Mouse (Mus musculus) lung, adult 18-20 months (tissue): ENCODE results near the gene Insig2.

Source experiments
- DNase-seq, 2 experiments: peaks; one replicate each; pipeline ENCODE4 v3.0.0; 2022; ENCODE audit warnings: mixed read lengths in 2 of 2

Gene Insig2

DNA sequence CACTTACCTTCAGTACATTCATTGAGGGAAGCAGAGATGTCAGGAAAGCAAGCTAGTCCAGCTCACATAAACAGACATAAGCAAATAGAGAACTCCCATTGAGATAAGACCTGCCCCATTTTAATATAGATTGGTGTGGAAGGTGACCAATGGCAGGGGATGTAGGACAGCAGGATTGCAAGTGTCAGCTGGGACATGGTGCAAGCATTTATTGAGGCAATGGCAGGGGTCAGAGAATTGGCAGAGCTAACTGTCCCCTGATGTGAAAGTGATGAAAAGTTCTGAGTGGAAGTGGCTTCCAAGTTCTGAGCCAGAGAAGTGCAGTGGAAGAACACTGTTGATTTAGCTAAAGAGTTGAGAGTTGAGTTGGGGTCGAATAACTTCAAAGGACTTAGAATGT, at the start of gene Insig2:
TSS of gene Insig2 (minus strand) at position 105 of the 400 bp plus-strand sequence.
- no peak for DNase-seq

- DNase-seq: no peak
Measured at GRCm38 (mm10) chr1:121381562-121381961, 49.2 kb upstream of the Insig2 start.

DNA sequence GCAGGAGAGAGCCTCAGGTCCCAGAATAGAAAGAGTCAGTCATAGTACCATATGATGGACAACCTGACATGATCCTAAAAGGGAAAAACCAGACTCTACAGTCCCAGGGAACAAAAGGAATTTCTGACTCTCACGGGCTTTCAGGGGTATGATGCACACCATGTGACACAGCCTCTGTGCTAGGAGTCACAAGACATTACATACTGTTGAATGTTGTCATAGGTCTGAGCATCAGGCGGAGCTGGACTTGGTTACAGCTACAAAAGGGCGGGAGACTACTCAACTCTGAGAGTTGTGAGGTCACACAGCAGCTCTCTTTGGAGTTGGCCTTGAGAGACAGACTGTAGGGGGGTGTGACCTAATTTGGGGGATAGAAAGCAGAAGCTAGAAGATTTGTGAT, 47.6 kb upstream of the Insig2 start:
- DNase-seq: no peak

DNA sequence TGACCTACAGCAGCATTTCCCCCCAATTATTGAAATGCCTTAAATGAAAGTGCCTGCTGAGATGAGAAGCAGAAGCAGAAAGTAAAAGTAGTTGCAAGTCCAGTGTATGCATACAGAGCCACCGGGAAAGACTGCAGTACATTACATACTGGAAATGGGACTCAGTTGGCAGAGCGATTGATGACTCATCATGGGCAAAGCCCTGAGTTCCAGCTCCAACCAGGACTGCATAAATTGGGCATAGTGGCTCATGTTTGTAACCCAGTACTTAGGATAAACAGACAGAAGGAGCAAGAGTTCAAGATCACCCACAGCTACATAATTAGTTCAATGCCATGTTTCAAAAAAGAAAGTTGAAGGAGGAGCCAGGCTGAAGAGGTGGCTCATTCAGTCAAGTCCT, 45.5 kb upstream of the Insig2 start:
- no peak for DNase-seq

- DNase-seq: no peak
Measured at GRCm38 (mm10) chr1:121377410-121377809, 45.0 kb upstream of the Insig2 start.

GRCm38 (mm10) chr1:121373631-121374030, 41.2 kb upstream of the Insig2 start:
- peak; percentile 9 to 34 for DNase-seq

DNA sequence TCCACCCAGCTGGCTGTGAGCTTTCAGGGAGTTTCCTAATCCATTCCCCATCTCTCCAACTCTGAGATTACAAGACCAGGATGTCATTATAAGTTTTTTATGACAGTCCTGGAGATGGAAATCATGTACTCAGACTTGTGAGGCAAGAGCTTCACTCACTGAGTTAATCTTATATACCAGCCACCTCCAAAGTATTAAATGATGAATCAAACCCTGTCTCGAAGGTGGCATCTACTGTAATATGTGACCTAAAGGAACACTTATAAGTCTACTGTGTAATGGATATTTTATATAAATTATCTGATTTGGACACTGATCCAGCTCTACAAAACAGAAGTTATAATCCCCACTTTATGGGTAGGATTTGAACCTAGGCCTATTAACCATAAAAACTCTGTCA, 40.3 kb upstream of the Insig2 start:
- DNase-seq: no peak

- DNase-seq: no peak
Measured at GRCm38 (mm10) chr1:121371449-121371848, 39.1 kb upstream of the Insig2 start.

- no peak for DNase-seq
Measured at GRCm38 (mm10) chr1:121367257-121367656, 34.9 kb upstream of the Insig2 start.

DNA sequence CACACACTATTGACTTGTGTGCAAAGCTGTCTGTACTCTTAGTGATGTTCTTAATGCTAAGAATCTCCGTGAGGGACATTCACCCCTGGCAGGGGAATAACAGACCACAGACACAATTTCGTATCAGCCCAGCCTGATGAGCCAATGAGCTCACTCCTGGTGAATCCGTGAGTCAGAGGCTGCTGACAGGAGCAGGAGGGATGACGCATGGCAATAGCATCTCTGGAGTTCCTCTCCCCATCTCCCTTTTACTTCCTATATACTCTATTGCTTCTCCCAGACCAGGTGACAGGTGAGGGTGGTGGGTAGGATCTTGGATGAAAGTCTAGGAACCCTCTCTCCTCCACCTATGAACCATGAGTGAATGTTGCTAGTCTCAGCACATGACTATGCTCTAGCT, 28.2 kb upstream of the Insig2 start:
- no peak for DNase-seq

GRCm38 (mm10) chr1:121359680-121360079, 27.3 kb upstream of the Insig2 start:
- no peak for DNase-seq

DNA sequence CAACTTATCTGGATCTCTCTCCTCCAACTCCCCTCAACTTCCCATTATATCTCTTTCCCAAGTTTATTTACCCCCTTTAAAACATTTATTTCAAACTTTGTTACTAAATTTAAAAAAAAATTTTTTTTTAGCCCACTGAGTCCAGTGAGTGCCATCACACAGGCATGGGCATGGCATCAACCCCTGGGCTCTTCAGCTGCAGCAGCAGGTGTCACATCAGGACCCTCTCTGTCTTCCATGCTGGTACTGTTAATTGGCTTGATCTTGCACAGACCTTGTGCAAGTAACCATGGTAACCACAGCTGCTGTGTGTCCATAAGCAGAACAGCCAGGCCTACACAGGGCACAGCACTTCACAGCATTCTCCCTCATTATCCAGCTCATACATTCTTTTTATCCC, 21.4 kb upstream of the Insig2 start:
- no peak for DNase-seq

DNA sequence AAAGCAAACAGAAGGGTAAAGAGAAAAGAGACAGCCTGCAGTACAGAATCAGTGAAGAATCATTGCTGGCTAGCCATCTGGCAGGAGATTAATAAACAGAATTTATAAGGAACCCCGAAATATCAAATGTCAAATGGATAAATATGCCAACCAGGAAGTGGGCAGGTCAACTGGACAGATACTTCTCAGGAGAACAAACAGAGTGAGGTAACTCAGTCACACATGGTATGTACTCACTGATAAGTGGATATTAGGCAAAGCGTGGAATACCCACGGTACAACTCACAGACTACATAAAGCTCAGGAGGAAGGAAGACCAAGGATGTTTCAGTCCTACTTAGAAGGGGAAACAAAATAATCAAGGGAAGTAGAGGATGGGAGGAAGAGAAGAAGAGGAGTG, 18.6 kb upstream of the Insig2 start:
- peak in 1 of 2 experiments; percentile 17 for DNase-seq

GRCm38 (mm10) chr1:121350616-121351015, 18.2 kb upstream of the Insig2 start:
- no peak for DNase-seq

DNA sequence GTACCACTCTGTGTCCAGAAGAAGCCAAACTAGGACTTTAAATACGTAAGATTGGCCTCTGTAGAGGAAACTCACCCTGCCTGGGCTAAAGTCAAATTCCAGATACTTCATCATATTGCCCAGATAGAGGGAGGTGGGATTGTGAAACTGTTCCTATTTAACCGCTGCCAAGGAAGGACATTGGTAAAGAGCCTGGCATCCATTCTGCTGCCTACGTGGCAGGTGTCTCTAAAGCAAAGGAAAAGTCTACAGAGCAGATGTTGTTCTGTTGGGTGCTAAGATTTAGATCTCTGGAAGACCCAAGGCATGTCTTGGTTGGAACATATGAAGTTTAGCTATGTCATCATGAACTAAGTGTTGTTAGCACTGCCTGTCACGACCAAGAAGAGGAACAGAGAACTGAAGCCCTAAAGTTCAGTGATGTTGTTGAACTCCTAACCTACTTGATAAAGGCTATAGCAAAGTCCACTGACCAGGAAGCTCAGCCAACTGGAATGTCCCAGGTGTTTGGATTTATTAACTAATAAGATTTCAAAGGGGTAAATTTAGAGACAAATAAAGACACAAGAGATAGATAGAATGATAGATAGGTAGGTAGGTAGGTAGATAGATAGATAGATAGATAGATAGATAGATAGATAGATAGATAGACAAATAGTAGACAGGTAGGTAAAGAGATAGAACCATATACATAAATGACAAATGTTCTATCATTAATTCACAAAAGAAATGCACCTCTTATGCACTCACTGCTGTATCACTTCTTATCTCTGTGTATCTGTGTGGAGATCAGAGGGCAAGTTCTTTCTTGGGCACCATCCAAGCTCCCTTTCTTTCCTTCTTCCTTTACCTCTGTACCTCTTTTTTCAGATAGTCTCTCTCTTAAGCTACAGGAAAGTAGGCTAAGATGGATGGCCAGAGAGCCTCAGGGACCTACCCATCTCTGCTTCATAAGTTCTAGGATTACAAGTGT, 16.8 kb upstream of the Insig2 start:
- DNase-seq: no peak

DNA sequence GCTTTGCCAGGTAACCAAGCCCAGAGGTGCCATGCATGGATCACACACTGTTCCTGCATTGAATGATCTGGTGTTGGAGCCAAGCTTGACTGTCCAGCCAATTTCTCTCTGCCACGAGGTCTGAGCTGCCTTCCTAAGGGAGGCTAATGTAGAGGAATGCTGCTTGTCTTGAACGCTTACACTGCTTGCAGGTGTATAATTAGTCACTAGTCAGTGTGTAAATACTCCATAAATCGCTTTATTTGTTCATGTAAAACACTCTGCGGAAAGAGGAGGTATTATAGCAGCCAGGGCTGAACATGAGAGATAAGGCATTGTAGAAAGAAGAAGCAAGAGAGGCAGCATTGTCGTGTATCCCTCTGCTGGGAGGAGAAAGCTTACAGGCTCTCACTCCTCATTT, 11.6 kb upstream of the Insig2 start:
- DNase-seq: peak; percentile 7 to 16

- DNase-seq: no peak
Measured at GRCm38 (mm10) chr1:121335789-121336188, 3.4 kb upstream of the Insig2 start.

DNA sequence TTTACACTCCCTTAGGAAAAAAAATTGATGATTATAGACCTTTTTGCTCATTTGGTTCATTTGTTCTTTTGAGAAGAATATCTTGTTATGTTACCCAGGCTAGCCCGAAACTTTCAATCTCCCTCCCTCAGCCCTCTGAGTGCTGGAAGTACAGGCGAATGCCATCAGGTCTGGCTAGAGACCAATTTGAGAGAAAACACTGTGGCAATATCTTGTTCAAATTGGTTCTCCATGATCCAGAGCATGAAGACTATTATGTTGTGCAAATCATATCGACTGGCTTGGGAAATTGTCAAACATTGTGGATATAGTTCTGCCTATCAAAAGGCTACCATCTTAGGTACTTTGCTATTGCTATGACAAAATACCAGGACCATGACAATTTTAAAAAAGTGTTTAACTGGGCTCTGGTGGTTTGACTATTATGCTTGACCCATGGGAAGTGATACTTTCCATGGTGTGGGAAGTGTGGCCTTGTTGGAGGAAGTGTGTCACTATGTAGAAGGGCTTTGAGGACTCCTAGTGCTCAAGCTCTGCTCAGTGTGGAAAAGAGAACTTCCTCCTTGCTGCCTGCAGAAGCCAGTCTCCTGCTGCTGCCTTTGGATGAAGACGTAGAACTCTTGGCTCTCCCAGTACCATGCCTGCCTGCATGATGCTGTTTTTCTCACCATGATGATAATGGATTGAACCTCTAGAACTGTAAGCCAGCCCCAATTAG, 1.8 kb upstream of the Insig2 start:
- no peak for DNase-seq

DNA sequence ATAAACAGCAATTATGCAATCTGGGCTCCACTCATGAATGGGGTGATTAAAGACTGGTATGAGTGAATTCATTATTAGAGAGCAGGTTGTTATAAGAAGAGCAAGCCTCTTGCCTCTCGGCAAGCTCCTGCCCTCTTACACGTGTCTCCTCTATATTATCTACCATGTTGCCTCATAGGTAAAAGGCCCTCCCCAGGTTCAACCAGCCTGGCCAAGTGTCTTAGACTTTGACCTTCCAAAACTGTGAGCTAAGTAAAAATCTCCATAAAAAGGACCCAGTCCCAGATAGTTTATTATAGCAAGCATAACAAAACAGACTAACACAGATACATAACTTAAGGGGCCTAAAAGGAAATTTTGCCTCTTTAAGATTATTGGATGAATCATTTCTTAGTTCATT, 1.8 kb downstream of the Insig2 start:
- DNase-seq: no peak

- DNase-seq: peak in 1 of 2 experiments; percentile 44
Measured at GRCm38 (mm10) chr1:121329391-121329790, 3.0 kb downstream of the Insig2 start.

DNA sequence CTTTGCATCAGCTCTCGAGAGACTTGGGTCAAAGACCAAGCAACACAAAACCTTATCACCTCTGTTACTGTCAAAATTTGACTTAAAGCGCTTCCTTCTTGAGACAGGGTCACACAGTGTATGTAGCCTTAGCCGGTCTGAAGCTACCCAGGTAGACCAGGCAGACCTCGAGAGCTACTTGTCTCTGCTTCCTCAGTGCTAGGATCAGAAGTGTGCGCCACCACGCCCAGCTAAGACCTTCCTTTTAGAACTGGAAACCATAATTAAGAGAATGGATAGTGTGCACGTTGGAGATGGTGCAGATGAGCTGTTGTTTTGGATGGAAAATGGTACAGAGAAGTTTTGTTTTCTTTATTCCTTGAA, 4.2 kb downstream of the Insig2 start:
- no peak for DNase-seq

DNA sequence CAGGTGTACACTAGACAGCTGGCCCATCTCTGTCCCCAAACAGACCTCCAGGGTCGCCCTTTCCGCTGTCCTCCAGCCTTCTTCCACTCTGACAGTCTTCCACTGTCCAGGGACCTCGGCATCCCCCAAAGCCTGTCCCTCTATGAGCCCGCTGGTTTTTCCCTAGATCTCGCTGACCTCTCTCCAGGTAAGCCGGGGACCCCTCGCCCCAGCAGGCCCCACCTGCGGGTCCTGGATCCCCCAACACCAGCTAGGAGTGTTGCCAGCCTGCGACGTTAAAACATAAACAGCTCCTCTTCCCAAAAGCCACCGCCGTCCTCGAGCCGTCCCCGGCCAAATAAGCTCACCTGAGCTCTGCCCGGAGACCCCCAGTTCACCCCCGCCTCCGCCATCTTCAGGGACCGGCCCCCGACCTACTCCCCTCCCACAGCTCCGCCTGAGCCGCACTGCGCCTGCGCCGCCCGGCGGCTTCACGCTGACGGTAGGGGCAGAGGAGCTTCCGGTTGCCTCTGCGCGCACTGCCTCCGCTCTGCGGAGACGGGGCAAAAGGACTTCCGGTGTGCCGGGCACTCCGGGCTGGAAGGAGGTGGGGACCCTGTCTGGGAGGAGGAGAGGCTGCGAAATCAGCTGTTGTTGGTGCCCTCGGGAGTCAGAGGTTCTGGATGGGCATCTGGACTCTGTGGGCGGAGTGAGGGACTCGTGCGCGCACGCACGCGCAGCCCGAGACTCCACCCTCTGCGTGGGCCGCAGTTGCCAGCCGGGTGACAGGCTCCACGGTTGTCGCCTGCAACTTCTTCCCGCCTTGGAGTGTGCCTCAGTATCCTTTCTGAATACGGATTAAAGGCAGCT, 4.8 kb downstream of the Insig2 start:
- peak; percentile 94 to 95 for DNase-seq
